Mouse (Mus musculus): ENCODE data around the gene Gabbr2.

- TF ChIP-seq GATA1 (IDR thresholded peaks at IDR 0.05; ENCODE audit: borderline replicate concordance, low read length) (no peak), FLI1 (IDR thresholded peaks at IDR 0.05; ENCODE audit: low read length) (no peak)
Measured at GRCm38 (mm10) chr4:46649161-46649560, 342.5 kb downstream of the Gabbr2 start.

All from megakaryocyte, embryonic 14.5 days (primary cell).